Mouse (Mus musculus): ENCODE results near the gene Tbpl1.

Gene Tbpl1

GRCm38 (mm10) chr10:22708190-22708843 is 23.4 kb downstream of the Tbpl1 start:
- DNase-seq = no peak

GRCm38 (mm10) chr10:22703844-22704243 is 27.9 kb downstream of the Tbpl1 start:
- DNase-seq = no peak

- DNase-seq = no peak
Measured at GRCm38 (mm10) chr10:22701485-22702315, 30.0 kb downstream of the Tbpl1 start.

DNA sequence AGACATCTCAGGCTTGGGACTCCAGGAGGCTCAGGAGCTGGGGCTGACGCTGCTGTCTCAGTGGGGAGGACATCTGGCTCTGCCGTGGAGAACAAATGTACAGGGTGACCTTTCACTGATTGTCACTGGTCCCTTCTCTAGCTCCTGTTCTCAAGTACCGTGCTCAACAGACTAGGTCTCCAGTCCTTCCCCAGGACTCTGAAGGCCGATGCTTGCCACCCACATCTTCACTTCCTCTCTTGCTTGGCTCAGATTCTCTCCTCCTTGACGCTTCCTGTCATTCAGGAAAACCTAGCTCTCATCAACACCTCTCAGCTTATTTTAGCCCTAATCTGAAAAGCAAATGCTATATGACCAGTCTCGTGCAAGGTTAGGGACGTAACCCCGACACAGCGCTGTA is 31.0 kb downstream of the Tbpl1 start:
- no peak for DNase-seq

DNA sequence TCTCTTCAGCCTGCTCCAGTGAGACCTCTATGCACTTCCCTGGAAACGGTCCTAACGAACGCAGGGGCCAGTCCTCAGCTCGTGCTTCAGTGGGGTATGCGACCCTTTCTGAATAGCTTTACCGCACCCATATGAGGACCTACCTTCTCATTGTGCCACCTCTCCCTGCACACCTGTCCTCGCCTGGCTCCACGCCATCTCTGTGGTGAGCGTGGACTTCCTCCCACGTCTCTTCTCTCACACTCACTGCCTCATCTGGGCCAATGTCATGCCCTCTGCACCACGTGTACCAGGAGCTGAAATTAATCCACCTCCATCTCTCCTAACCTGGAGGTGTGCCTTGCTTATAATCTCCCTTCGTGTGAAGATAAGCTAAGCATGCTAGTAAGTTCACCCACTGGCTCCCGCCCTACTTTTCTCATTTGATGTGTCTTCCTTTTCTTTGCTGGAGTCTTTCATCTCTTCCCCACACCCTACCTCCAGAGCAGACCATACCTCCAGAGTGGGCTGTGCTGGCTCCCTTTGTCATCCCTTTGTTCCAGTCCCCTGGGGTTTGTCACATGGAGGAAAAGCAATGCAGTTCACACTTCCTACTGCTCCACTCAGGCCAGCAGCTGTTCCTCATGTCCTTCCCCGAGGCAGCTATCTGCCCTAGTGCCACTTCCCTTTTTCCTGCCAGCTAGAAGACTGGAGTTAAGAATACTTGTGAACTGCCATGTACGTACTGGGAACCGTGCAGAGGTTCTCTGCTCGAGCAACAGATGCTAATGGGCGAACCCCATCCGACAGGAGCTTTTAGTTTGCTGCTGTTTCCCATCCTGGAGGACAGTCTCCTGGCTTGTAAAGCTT is 32.0 kb downstream of the Tbpl1 start:
- no peak for DNase-seq

DNA sequence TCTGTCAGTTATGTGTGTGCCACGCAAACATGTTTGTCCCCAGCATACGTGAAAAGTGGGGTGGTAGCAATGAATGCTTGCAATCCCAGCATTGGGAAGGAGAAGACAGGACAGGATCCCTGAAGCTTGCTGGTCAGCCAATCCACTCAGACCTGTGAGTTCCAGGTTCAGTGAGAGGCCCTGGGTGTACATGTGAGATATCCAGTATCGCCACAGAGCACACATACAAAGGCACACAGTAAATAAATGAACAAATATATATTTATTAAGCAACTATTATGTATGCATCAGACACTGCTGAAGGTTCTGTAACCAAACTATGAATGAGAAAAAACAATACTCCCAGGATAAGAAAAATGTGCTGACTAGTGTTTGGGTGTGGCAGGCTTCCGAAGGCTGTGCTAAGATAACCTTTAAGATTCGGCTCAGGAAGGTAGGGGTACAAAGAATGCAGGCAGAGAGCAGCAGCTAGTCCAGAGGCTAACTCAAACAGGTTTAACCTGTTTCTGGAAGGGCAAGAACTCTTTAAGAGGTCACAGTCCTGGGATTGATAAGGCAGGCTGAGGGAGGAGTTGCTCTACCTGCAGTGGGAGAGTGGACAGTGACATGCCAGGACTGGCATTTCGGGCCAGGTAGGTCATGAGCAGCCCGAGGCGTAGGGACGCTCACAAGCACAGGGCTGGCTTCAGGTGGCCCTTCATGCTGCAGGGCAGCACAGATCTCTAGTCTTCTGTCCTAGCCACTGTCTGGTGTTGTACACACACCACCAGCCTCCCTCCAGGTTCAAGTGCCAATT is 33.4 kb downstream of the Tbpl1 start:
- no peak for DNase-seq

- DNase-seq = no peak
Measured at GRCm38 (mm10) chr10:22696864-22697263, 34.9 kb downstream of the Tbpl1 start.

- no peak for DNase-seq
Measured at GRCm38 (mm10) chr10:22696236-22696635, 35.5 kb downstream of the Tbpl1 start.

DNA sequence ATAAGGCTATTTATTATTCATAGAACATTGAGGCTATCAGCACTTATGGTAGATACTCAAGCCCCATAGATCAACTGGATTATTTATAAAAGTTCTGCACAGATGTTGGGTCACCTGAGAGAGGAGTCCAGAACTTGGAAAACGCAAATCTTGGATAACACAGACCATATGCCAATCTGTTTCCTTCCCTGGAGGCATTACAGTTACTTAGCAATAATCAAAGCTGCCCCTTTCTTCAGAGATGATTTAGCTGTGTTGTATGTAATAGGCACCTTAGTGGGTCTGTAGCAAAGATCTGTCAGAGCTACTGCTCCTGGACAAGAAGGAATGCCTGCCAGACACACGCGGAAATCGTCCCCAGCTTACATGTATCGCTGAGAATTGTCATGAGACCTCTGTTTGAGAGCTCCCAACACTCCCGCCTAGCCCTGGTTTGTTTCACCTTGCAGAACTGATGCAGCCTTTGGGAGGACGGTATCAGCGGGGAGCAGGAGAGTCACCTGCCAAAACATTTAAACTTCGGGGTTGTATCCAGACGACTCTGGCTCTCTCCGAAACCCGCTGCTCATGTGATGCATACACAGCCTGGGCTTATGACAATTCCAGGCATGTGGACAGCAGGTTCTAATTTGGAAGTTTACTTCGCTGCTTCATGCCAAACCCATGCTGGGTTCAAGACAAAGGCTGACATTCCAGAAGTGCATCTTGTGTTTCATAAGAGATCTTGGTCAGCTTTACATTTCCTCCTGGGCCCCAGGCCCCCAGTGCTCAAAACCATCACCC is 55.7 kb downstream of the Tbpl1 start:
- DNase-seq = no peak

DNA sequence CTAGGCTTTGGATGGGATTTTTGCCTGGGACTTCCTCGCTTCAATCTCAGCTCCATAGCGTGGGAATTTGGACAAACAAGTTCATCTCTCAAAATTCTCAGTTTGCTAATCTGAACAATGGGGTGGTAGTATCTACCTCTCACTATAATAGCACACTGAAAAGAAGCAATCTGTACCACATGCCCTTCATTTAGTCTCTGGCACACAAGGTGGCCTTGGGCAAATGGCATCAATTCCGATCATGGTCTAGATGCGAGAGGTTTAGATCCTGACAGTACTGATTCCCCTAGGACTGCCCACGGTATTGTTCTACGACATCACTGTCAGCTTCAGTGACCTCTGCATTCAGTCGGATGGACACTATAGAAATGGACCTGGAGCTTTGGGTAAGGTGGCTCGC is 57.6 kb downstream of the Tbpl1 start:
- DNase-seq = no peak

- no peak for DNase-seq
Measured at GRCm38 (mm10) chr10:22668509-22668908, 63.2 kb downstream of the Tbpl1 start.

- no peak for DNase-seq
Measured at GRCm38 (mm10) chr10:22660286-22661000, 71.3 kb downstream of the Tbpl1 start.

DNA sequence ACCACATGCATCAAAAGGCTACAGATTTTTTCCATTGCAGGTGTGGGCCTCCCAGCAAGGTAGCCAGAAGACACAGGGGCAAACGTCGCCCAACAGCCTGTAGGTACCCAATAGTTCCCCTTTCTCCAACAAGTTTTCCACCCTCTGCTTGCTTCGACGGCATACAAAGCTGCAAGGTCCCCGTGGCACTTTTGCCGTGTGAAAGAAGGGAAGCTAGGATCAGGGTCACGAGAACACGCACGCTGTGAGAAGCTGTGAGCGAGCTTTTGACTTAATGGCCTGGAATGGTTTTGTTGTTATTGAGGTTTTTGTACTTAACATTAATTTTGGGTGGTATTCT is 72.4 kb downstream of the Tbpl1 start:
- no peak for DNase-seq

- no peak for DNase-seq
Measured at GRCm38 (mm10) chr10:22658534-22659385, 73.0 kb downstream of the Tbpl1 start.
